Mouse (Mus musculus) liver, embryonic 14.5 days (tissue): ENCODE measurements at regions not wholly inside any gene's neighbourhood (a gene's known extent, or its start where the extent isn't known, plus 50 kb on each side); places are given as distances from the start of the nearest gene placed in this dataset.

Source experiments
- CTCF ChIP-seq: IDR thresholded peaks from 2 replicates; pipeline ENCODE4 v1.5.1; 2016; ENCODE audit warnings: antibody characterized with exemption, low read depth, control low read depth
- EP300 ChIP-seq: IDR thresholded peaks from 2 replicates; pipeline ENCODE4 v1.6.1; 2016; ENCODE audit warnings: antibody characterized with exemption, low read depth

GRCm38 (mm10) chr14:67536787-67537659 lies 1528.0 kb upstream of the Gulo start:
- TF ChIP-seq CTCF (no peak), EP300 (no peak)
